ENCODE assay signal across 17 mouse cellular contexts in genomic region chr7:113068296-113068695, GRCm38 (mm10).
"Had no signal": no experiment of that assay in that cellular context is flagged by ENCODE, and none has a peak within 500 bp of the region (broad histone marks: within the 10 kb centered on the region; RNA-seq: fewer than 3 reads in every experiment).

No protein-coding gene starts in this region.

- ATAC-seq: liver, embryonic 12.5 days; liver, postnatal 0 days; lung, postnatal 0 days; midbrain, embryonic 13.5 days; midbrain, embryonic 15.5 days; midbrain, embryonic 16.5 days had no signal

- DNase-seq: left cerebral cortex, postnatal 4 days; liver; liver, embryonic 13.5 days; liver, postnatal 0 days; lung, adult 18-20 months; lung, adult 2 months; lung, embryonic 14.5 days; lung, postnatal 10 days; lung, postnatal 14 days; lung, postnatal 36 days; lung, postnatal 4 days; midbrain, embryonic 14.5 days had no signal
